Mouse (Mus musculus): ENCODE data around the gene Tmem128.

GRCm38 (mm10) chr5:38308873-38309272 lies 48.9 kb downstream of the Tmem128 start:
- TF ChIP-seq CTCF (IDR thresholded peaks at IDR 0.05; ENCODE audit: insufficient read depth, low read depth, low read length) (no peak), POLR2A (IDR thresholded peaks at IDR 0.05; ENCODE audit: insufficient read depth, low read depth, low read length) (no peak)
